Mouse (Mus musculus) brain, embryonic 14.5 days (tissue): ENCODE measurements around the gene Mtch2.
A peak's percentile ranks its signal among the peaks of the same experiment; 100 is the strongest.

ENCODE experiments used
- CTCF ChIP-seq: fragments of 200-500 bp; IDR thresholded peaks from 2 replicates; pipeline ENCODE4 v1.5.1; 2012; ENCODE audit warnings: inconsistent platforms, mild to moderate bottlenecking, moderate library complexity, borderline replicate concordance; ENCODE audit not compliant: insufficient read depth, insufficient read length; ENCODE audit errors: extremely low read depth
- POLR2A ChIP-seq: fragments of 200-500 bp; IDR thresholded peaks from 2 replicates; pipeline ENCODE4 v1.6.1; 2012; ENCODE audit warnings: mild to moderate bottlenecking, inconsistent platforms, borderline replicate concordance; ENCODE audit not compliant: poor library complexity, insufficient read depth, insufficient read length, severe bottlenecking; ENCODE audit errors: extremely low read depth

GRCm38 (mm10) chr2:90846955-90847680, at the start of gene Mtch2:
- TF ChIP-seq CTCF (no peak), POLR2A (peak; percentile 61)
